Comparison of ENCODE assay signal across 25 mouse cellular contexts in the genomic region with DNA sequence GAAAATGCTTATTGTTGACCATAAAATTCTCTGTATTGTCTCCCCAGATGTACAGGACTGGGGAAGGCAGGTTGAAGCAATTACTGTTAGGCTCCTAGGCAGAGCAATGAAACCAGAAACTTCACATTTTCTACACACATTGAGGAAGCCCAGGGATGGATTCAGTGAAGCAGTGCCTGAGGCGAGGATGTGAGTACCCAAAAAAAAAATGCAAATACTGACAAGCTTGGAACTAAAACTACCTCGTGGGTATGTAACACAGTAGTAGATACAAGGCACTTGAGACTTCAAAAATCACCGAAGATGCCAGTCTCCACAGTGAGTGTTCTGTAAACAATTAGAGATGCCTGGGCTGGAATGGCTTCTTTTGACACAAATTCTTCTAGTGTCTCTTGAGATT.
DNase-seq lines count a peak whose midpoint lies in the region; ATAC-seq lines count a peak whose summit lies in the region.
"Had no signal": no experiment of that assay in that cellular context is flagged by ENCODE, and none has a peak within 500 bp of the region (broad histone marks: within the 10 kb centered on the region; RNA-seq: fewer than 3 reads in every experiment).

No protein-coding gene starts in this region.

- DNase-seq in frontal cortex, postnatal 10 days (ENCODE audit: low spot score in 2 of 2) = no peak
- DNase-seq in A20 (ENCODE audit: low read depth, low spot score) = peak; percentile 32
- peak; percentile 32 for DNase-seq in embryonic facial prominence, embryonic 14.5 days (ENCODE audit: low spot score)
- DNase-seq in midbrain, embryonic 11.5 days (ENCODE audit: low spot score, missing footprints) = no peak
- no peak for DNase-seq in left cerebral cortex, adult 9 months (ENCODE audit: low spot score in 2 of 2)
- DNase-seq: adrenal gland, adult 8-10 months; adrenal gland, postnatal 14 days; adrenal gland, postnatal 36 days; cerebellum, adult 11 months; cerebellum, adult 18-20 months; cerebellum, adult 8-10 months; cerebellum, adult 9-11 months; cerebellum, postnatal 36 days; embryo, embryonic 11 days had no signal

- ATAC-seq in frontal cortex, adult (ENCODE audit: low TSS enrichment) = peak; percentile 83
- ATAC-seq in embryonic facial prominence, embryonic 14.5 days (ENCODE audit: low read depth) = 0 out of 2 replicates have a peak, but pooled peaks have one; percentile 15
- ATAC-seq in cerebellum, adult (ENCODE audit: insufficient number of reproducible peaks, low FRiP score, low TSS enrichment) = no peak
- no peak for ATAC-seq in midbrain, embryonic 11.5 days (ENCODE audit: low FRiP score)
- ATAC-seq: activated CD4-positive, CD25-positive, alpha-beta regulatory T cell, adult 4 months; forebrain, embryonic 14.5 days; forebrain, embryonic 16.5 days; Patski had no signal

- H3K27me3 ChIP-seq in embryonic facial prominence, embryonic 14.5 days (replicated peaks; ENCODE audit: control insufficient read depth, insufficient read depth, low read length) = no peaks in the 10 kb centered on the region
- H3K27me3 ChIP-seq in midbrain, embryonic 11.5 days (ENCODE audit: control insufficient read depth, insufficient read depth, low read length) = no peaks in the 10 kb centered on the region
- H3K27me3 ChIP-seq: embryonic facial prominence, embryonic 13.5 days; forebrain, embryonic 12.5 days; Patski had no signal

- no peak overlapping the region for H3K4me2 ChIP-seq in embryonic facial prominence, embryonic 14.5 days (ENCODE audit: low read depth, low read length)
- no peak overlapping the region for H3K4me2 ChIP-seq in midbrain, embryonic 11.5 days
- H3K4me2 ChIP-seq: embryonic facial prominence, embryonic 13.5 days; forebrain, embryonic 12.5 days had no signal

- no peak overlapping the region for H3K9ac ChIP-seq in embryonic facial prominence, embryonic 14.5 days (ENCODE audit: low read depth, low read length)
- H3K9ac ChIP-seq in midbrain, embryonic 11.5 days (ENCODE audit: low read length) = no peak overlapping the region
- H3K9ac ChIP-seq: embryonic facial prominence, embryonic 13.5 days; forebrain, embryonic 12.5 days had no signal

- H3K27ac ChIP-seq in embryonic facial prominence, embryonic 14.5 days (replicated peaks; ENCODE audit: low read depth, low read length) = no peak overlapping the region
- no peak overlapping the region for H3K27ac ChIP-seq in midbrain, embryonic 11.5 days (ENCODE audit: low read depth, low read length)
- H3K27ac ChIP-seq: embryonic facial prominence, embryonic 13.5 days; forebrain, embryonic 10.5 days; forebrain, embryonic 12.5 days had no signal

- 18% methylated on average over 3 of the region's 3 CpGs for WGBS in embryonic facial prominence, embryonic 14.5 days
- 81% methylated on average over 3 of the region's 3 CpGs for WGBS in midbrain, embryonic 11.5 days

- H3K4me1 ChIP-seq in embryonic facial prominence, embryonic 14.5 days (ENCODE audit: control insufficient read depth, insufficient read depth, low read length) = no peaks in the 10 kb centered on the region
- no peaks in the 10 kb centered on the region for H3K4me1 ChIP-seq in midbrain, embryonic 11.5 days (ENCODE audit: control insufficient read depth, insufficient read depth, low read length)
- H3K4me1 ChIP-seq: forebrain, embryonic 10.5 days; forebrain, embryonic 12.5 days had no signal

- H3K4me3 ChIP-seq in embryonic facial prominence, embryonic 14.5 days (ENCODE audit: low read depth, low read length) = no peak overlapping the region
- no peak overlapping the region for H3K4me3 ChIP-seq in midbrain, embryonic 11.5 days (ENCODE audit: low read depth, low read length)
- H3K4me3 ChIP-seq: embryonic facial prominence, embryonic 13.5 days; erythroblast, embryonic 14.5 days; forebrain, embryonic 10.5 days; forebrain, embryonic 12.5 days had no signal

- H3K36me3 ChIP-seq in embryonic facial prominence, embryonic 14.5 days (ENCODE audit: control insufficient read depth, insufficient read depth, low read length) = no peaks in the 10 kb centered on the region
- H3K36me3 ChIP-seq in midbrain, embryonic 11.5 days (ENCODE audit: control insufficient read depth, insufficient read depth, low read length) = no peaks in the 10 kb centered on the region
- H3K36me3 ChIP-seq: embryonic facial prominence, embryonic 13.5 days; forebrain, embryonic 10.5 days; forebrain, embryonic 12.5 days; G1E had no signal

- no peaks in the 10 kb centered on the region for H3K9me3 ChIP-seq in embryonic facial prominence, embryonic 14.5 days (ENCODE audit: control insufficient read depth, low read length)
- no peaks in the 10 kb centered on the region for H3K9me3 ChIP-seq in midbrain, embryonic 11.5 days (ENCODE audit: control insufficient read depth, low read length)
- H3K9me3 ChIP-seq: embryonic facial prominence, embryonic 13.5 days; forebrain, embryonic 10.5 days; forebrain, embryonic 12.5 days; G1E had no signal

Comparison
In these comparisons a context has a peak if more than half of its experiments do, and no peak if none do; other contexts are left out.
1. ATAC-seq: peak in frontal cortex, adult (single experiment) and embryonic facial prominence, embryonic 14.5 days (single experiment); none in cerebellum, adult (single experiment) and midbrain, embryonic 11.5 days (single experiment).
2. DNase-seq: peak in A20 (single experiment) and embryonic facial prominence, embryonic 14.5 days (single experiment); none in frontal cortex, postnatal 10 days (0 of 2), midbrain, embryonic 11.5 days (single experiment) and left cerebral cortex, adult 9 months (0 of 2).